Mouse (Mus musculus) ES-Bruce4 (cell line): ENCODE data around the gene Rasgef1b. TPM values are rescaled to one million over a fixed set of nuclear protein-coding genes. Genes with fewer than 3 reads are reported as not detected.

ENCODE experiments used
- H3K27ac ChIP-seq: 2 replicates; pipeline ENCODE4 v1.5.1; 2012; ENCODE audit warnings: low read length, inconsistent platforms; ENCODE audit not compliant: insufficient read depth
- H3K27me3 ChIP-seq: 2 replicates; pipeline ENCODE4 v1.6.1; 2012; ENCODE audit warnings: mild to moderate bottlenecking, low read length, inconsistent platforms; ENCODE audit not compliant: control insufficient read depth, poor library complexity, insufficient read depth, severe bottlenecking
- H3K36me3 ChIP-seq: 2 replicates; pipeline ENCODE4 v1.6.1; 2012; ENCODE audit warnings: inconsistent platforms, mild to moderate bottlenecking, low read length, moderate library complexity; ENCODE audit not compliant: control insufficient read depth, poor library complexity, insufficient read depth, severe bottlenecking
- H3K4me1 ChIP-seq: one replicate; pipeline ENCODE4 v1.8.1; 2011; ENCODE audit warnings: low read length; ENCODE audit not compliant: control insufficient read depth, insufficient read depth
- H3K4me3 ChIP-seq: 2 replicates; pipeline ENCODE4 v1.5.1; 2011; ENCODE audit warnings: low read depth, mild to moderate bottlenecking, low read length
- H3K9ac ChIP-seq: 2 replicates; pipeline ENCODE4 v1.6.1; 2012; ENCODE audit warnings: low read depth, mild to moderate bottlenecking, inconsistent platforms; ENCODE audit not compliant: poor library complexity, severe bottlenecking
- H3K9me3 ChIP-seq: replicated peaks from 2 replicates; pipeline ENCODE4 v1.6.1; 2012; ENCODE audit warnings: mild to moderate bottlenecking, low read length, inconsistent platforms; ENCODE audit not compliant: control insufficient read depth, poor library complexity, insufficient read depth, severe bottlenecking
- CTCF ChIP-seq: IDR thresholded peaks from one replicate; pipeline ENCODE4 v1.8.1; 2011; ENCODE audit warnings: low read depth, low read length
- EP300 ChIP-seq: IDR thresholded peaks from 2 replicates; pipeline ENCODE4 v1.6.1; 2011; ENCODE audit warnings: low read depth, low read length; ENCODE audit not compliant: insufficient read depth
- POLR2A ChIP-seq: IDR thresholded peaks from one replicate; pipeline ENCODE4 v1.8.1; 2011; ENCODE audit warnings: low read length; ENCODE audit not compliant: insufficient read depth
- polyA plus RNA-seq: library from polyadenylated mRNA; stranded (reverse); fragments of >200 nt; gene quantifications from 2 replicates; pipeline ENCODE4 v1.2.4, GENCODE M21; 2011; ENCODE audit warnings: low read depth; ENCODE audit not compliant: missing spikeins, insufficient read depth, insufficient read length

Gene Rasgef1b
- polyA plus RNA-seq, 1 experiment = 1.9 TPM

- H3K9me3 ChIP-seq = no peaks in the 10 kb centered on the region
- no peaks in the 10 kb centered on the region for H3K27me3 ChIP-seq
- no peak overlapping the region for H3K27ac ChIP-seq
- H3K36me3 ChIP-seq = no peaks in the 10 kb centered on the region
- TF ChIP-seq EP300 = no peak
- TF ChIP-seq CTCF = no peak
- TF ChIP-seq POLR2A = no peak
- no peak overlapping the region for H3K9ac ChIP-seq
- H3K4me3 ChIP-seq = no peak overlapping the region
- no peaks in the 10 kb centered on the region for H3K4me1 ChIP-seq
These were observed 131.2 kb downstream of the Rasgef1b start for GRCm38 (mm10) chr5:99597701-99598100.

GRCm38 (mm10) chr5:99591348-99591747 lies 137.5 kb downstream of the Rasgef1b start:
- Histone ChIP-seq H3K9ac (no peak overlapping the region), H3K4me1 (no peaks in the 10 kb centered on the region), H3K27me3 (no peaks in the 10 kb centered on the region), H3K36me3 (no peaks in the 10 kb centered on the region), H3K27ac (no peak overlapping the region), H3K9me3 (no peaks in the 10 kb centered on the region), H3K4me3 (no peak overlapping the region)
- TF ChIP-seq POLR2A (no peak), EP300 (no peak), CTCF (no peak)

GRCm38 (mm10) chr5:99590539-99590938 lies 138.3 kb downstream of the Rasgef1b start:
- no peaks in the 10 kb centered on the region for H3K27me3 ChIP-seq
- H3K36me3 ChIP-seq = no peaks in the 10 kb centered on the region
- H3K4me3 ChIP-seq = no peak overlapping the region
- no peaks in the 10 kb centered on the region for H3K4me1 ChIP-seq
- H3K9me3 ChIP-seq = no peaks in the 10 kb centered on the region
- no peak overlapping the region for H3K9ac ChIP-seq
- H3K27ac ChIP-seq = no peak overlapping the region
- TF ChIP-seq EP300 = no peak
- TF ChIP-seq CTCF = no peak
- TF ChIP-seq POLR2A = no peak

- no peak overlapping the region for H3K9ac ChIP-seq
- TF ChIP-seq EP300 (no peak), CTCF (no peak), POLR2A (no peak)
- H3K27me3 ChIP-seq = no peaks in the 10 kb centered on the region
- H3K4me3 ChIP-seq = no peak overlapping the region
- H3K4me1 ChIP-seq = no peaks in the 10 kb centered on the region
- no peaks in the 10 kb centered on the region for H3K36me3 ChIP-seq
- no peak overlapping the region for H3K27ac ChIP-seq
- no peaks in the 10 kb centered on the region for H3K9me3 ChIP-seq
These were observed 140.9 kb downstream of the Rasgef1b start for GRCm38 (mm10) chr5:99587994-99588393.

GRCm38 (mm10) chr5:99587589-99587988 lies 141.3 kb downstream of the Rasgef1b start:
- Histone ChIP-seq H3K36me3 (no peaks in the 10 kb centered on the region), H3K9me3 (no peaks in the 10 kb centered on the region), H3K27ac (no peak overlapping the region), H3K4me3 (no peak overlapping the region), H3K9ac (no peak overlapping the region), H3K27me3 (no peaks in the 10 kb centered on the region), H3K4me1 (no peaks in the 10 kb centered on the region)
- TF ChIP-seq POLR2A = no peak
- no peak for TF ChIP-seq CTCF
- no peak for TF ChIP-seq EP300

GRCm38 (mm10) chr5:99586287-99586686 lies 142.6 kb downstream of the Rasgef1b start:
- Histone ChIP-seq H3K4me1 (no peaks in the 10 kb centered on the region), H3K9me3 (no peaks in the 10 kb centered on the region), H3K27ac (no peak overlapping the region), H3K36me3 (no peaks in the 10 kb centered on the region), H3K4me3 (no peak overlapping the region), H3K27me3 (no peaks in the 10 kb centered on the region), H3K9ac (no peak overlapping the region)
- TF ChIP-seq CTCF (no peak), POLR2A (no peak), EP300 (no peak)
